Mouse (Mus musculus) kidney, adult 2 months (tissue): Measurements from ENCODE around the gene 1700037H04Rik. TPM values are rescaled to one million over a fixed set of nuclear protein-coding genes. Genes with fewer than 3 reads are reported as not detected.

ENCODE experiments used
- DNase-seq: peaks from one replicate; pipeline ENCODE4 v3.0.0; 2021
- H3K27ac ChIP-seq: fragments of 200-500 bp; 2 replicates; pipeline ENCODE4 v1.5.1; 2012; ENCODE audit warnings: low read depth, low read length, control low read depth, inconsistent platforms; ENCODE audit not compliant: insufficient read depth
- H3K27me3 ChIP-seq: fragments of 200-500 bp; replicated peaks from 2 replicates; pipeline ENCODE4 v1.6.1; 2012; ENCODE audit warnings: mild to moderate bottlenecking, moderate library complexity, low read length, inconsistent platforms; ENCODE audit not compliant: control insufficient read depth, insufficient read depth
- H3K36me3 ChIP-seq: fragments of 200-500 bp; 2 replicates; pipeline ENCODE4 v1.6.1; 2012; ENCODE audit warnings: mild to moderate bottlenecking, moderate library complexity, low read length, inconsistent platforms; ENCODE audit not compliant: control insufficient read depth, insufficient read depth
- H3K4me1 ChIP-seq: fragments of 200-500 bp; 2 replicates; pipeline ENCODE4 v1.6.1; 2011; ENCODE audit warnings: low read length; ENCODE audit not compliant: control insufficient read depth, insufficient read depth
- H3K4me3 ChIP-seq: fragments of 200-500 bp; 2 replicates; pipeline ENCODE4 v1.5.1; 2011; ENCODE audit warnings: mild to moderate bottlenecking, low read depth, low read length, control low read depth; ENCODE audit not compliant: insufficient read depth
- CTCF ChIP-seq: fragments of 200-500 bp; conservative IDR thresholded peaks from 2 replicates; pipeline ENCODE4 v1.5.1; 2011; ENCODE audit warnings: low read depth, mild to moderate bottlenecking, control low read depth, low read length, moderate library complexity, mixed read lengths; ENCODE audit not compliant: insufficient read depth, insufficient read length
- POLR2A ChIP-seq: fragments of 200-500 bp; IDR thresholded peaks from one replicate; pipeline ENCODE4 v1.6.1; 2011; ENCODE audit warnings: low read depth, low read length, control low read depth
- WGBS: fragments of 180-500 bp; shearing (Covaris S2); methylation state at CpG from one replicate; pipeline ENCODE4 v1.1.7; 2018; 5-methylcytosine and 5-hydroxymethylcytosine counted together
- polyA plus RNA-seq: library from polyadenylated mRNA; depleted of rRNA; stranded (reverse); fragments of >200 nt; gene quantifications from 2 replicates; pipeline ENCODE4 v1.2.3, GENCODE M21; 2012

1700037H04Rik gene
- polyA plus RNA-seq, 1 experiment: 112 TPM

DNA sequence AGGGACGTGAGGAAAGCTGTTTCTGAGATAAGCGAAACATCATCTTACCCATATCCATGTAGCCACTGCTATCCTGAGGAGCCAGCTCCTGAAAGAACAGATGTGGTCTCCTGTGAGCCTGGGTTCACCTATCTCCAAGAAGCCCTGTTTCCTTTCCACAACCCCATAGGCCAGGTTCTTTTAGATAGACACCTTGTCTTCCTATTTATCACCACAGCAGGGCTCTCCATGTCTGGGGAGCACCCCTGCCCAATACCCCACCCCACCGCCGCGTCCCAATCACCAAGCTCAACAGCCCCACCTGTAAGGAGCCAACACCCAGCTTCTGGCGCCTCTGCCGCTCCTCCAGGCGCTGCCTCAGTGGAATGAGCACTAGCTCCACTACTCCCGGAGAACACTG is 12.4 kb upstream of the 1700037H04Rik start:
- H3K36me3 ChIP-seq: no peaks in the 10 kb centered on the region
- H3K27me3 ChIP-seq: no peaks in the 10 kb centered on the region
- peaks cover 22% of the 10 kb centered on the region for H3K4me1 ChIP-seq
- TF ChIP-seq POLR2A (no peak), CTCF (no peak)
- WGBS: 86% methylated on average over 9 of the region's 9 CpGs
- no peak overlapping the region for H3K4me3 ChIP-seq
- DNase-seq: no peak
- no peak overlapping the region for H3K27ac ChIP-seq

- Histone ChIP-seq H3K27ac (no peak overlapping the region), H3K27me3 (no peaks in the 10 kb centered on the region), H3K36me3 (no peaks in the 10 kb centered on the region), H3K4me1 (peaks cover 17% of the 10 kb centered on the region; the same call in 1 of the 2 replicates), H3K4me3 (peak overlapping the region; percentile 16; the same call in 1 of the 2 replicates)
- TF ChIP-seq CTCF (0 out of 2 replicates have a peak, but pooled peaks have one; percentile 12), POLR2A (no peak)
- DNase-seq: peak; percentile 87
- 40% methylated on average over 43 of the region's 43 CpGs for WGBS
Measured at GRCm38 (mm10) chr2:131171401-131172104, 11.7 kb upstream of the 1700037H04Rik start.

DNA sequence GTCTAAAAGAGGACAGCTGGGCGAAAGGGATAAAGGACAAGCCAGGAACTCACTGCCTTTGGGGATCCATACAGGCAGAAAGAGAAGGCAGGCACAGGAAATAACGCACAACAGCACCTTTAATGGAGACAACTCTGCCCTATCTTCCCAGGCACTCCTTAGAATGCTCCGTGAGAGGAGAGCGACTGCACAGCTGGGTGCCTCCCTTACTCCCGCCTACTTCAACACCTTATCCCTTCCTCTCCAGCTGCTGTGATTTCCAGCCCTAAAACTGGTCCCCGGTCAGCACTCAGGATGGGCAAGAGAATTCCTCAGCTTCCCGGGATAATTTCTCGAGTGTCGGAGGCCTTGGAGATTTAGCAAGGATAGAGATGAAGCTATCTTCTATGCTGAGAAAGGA is 11.1 kb upstream of the 1700037H04Rik start:
- Histone ChIP-seq H3K4me3 (no peak overlapping the region), H3K36me3 (no peaks in the 10 kb centered on the region), H3K27me3 (no peaks in the 10 kb centered on the region), H3K27ac (no peak overlapping the region), H3K4me1 (peaks cover 17% of the 10 kb centered on the region; the same call in 1 of the 2 replicates)
- WGBS: 47% methylated on average over 9 of the region's 9 CpGs
- DNase-seq: no peak
- no peak for TF ChIP-seq POLR2A

DNA sequence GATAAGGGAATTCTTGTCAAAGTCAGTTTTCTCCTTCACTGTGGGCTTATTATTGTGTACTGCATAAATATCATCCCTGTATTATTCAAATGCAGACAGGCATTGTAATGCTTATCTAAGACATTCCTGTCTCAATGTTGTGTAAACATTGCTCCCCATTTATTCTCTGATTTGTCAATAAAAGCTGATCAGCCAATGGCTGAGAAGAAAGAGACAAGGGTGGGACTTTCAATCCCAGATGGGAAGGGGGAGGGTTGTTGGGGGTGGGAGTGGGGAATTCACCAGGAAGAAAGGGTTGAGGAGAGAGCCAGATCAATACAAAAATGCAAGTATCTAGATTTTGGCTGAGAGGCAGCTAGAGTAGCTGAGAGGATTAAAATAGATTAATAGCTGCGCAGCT is 9.0 kb upstream of the 1700037H04Rik start:
- no peak overlapping the region for H3K27ac ChIP-seq
- no peaks in the 10 kb centered on the region for H3K27me3 ChIP-seq
- TF ChIP-seq CTCF (no peak), POLR2A (no peak)
- no peaks in the 10 kb centered on the region for H3K36me3 ChIP-seq
- DNase-seq: no peak
- WGBS: 85% methylated on average over 1 of the region's 1 CpGs
- H3K4me1 ChIP-seq: peaks cover 8% of the 10 kb centered on the region; the same call in 1 of the 2 replicates
- no peak overlapping the region for H3K4me3 ChIP-seq

GRCm38 (mm10) chr2:131167984-131168383 is 8.1 kb upstream of the 1700037H04Rik start:
- DNase-seq: no peak
- TF ChIP-seq CTCF (no peak), POLR2A (no peak)
- 47% methylated on average over 6 of the region's 6 CpGs for WGBS

DNA sequence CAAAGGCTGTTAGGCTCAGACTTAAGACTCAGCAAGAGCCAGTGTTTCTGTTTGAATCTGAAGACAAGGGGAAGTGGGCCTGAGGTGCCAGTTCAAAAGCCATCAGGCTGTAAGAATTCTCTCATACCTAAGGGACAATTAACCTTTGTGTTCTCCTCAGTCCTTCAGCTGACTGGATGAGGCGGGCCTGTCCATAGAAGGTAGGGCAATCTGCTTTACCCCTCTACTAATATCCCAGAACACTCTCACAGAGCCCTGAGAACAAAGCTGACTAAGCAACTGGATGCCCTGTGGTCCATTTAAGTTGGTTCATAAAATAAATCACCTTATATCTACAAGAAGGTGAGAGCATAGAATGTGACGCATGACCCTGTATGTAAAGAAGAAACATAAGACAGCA is 6.3 kb upstream of the 1700037H04Rik start:
- H3K4me1 ChIP-seq: peaks cover 8% of the 10 kb centered on the region; the same call in 1 of the 2 replicates
- WGBS: 77% methylated on average over 2 of the region's 2 CpGs
- peak overlapping the region; percentile 9; the same call in 1 of the 2 replicates for H3K27ac ChIP-seq
- no peak for DNase-seq
- TF ChIP-seq CTCF (no peak), POLR2A (no peak)
- H3K4me3 ChIP-seq: no peak overlapping the region
- H3K36me3 ChIP-seq: no peaks in the 10 kb centered on the region
- no peaks in the 10 kb centered on the region for H3K27me3 ChIP-seq

More at GRCm38 (mm10) chr2:131167984-131168383, 8.1 kb upstream of the 1700037H04Rik start:
- H3K27ac ChIP-seq: no peak overlapping the region
- peaks cover 8% of the 10 kb centered on the region; the same call in 1 of the 2 replicates for H3K4me1 ChIP-seq
- H3K36me3 ChIP-seq: no peaks in the 10 kb centered on the region
- H3K4me3 ChIP-seq: no peak overlapping the region
- no peaks in the 10 kb centered on the region for H3K27me3 ChIP-seq

- DNase-seq: peak; percentile 92
- 51% methylated on average over 7 of the region's 7 CpGs for WGBS
- no peaks in the 10 kb centered on the region for H3K36me3 ChIP-seq
- TF ChIP-seq CTCF (no peak), POLR2A (no peak)
- no peaks in the 10 kb centered on the region for H3K27me3 ChIP-seq
- H3K4me3 ChIP-seq: peak overlapping the region; percentile 45
- peak overlapping the region; percentile 94 for H3K27ac ChIP-seq
- peaks cover 8% of the 10 kb centered on the region; the same call in 1 of the 2 replicates for H3K4me1 ChIP-seq
Measured at GRCm38 (mm10) chr2:131163924-131164323, 4.0 kb upstream of the 1700037H04Rik start.
